Mouse (Mus musculus) kidney, postnatal 0 days (tissue): ENCODE data around the gene Hspb6. TPM values are rescaled to one million over a fixed set of nuclear protein-coding genes. Genes with fewer than 3 reads are reported as not detected.

Experiments
- ATAC-seq: fragments of 200-750 bp; cut with Nextera tagmentation; replicated peaks from 2 replicates; pipeline ENCODE4 v1.8.0; 2017; ENCODE audit warnings: low read depth, moderate number of reproducible peaks, moderate TSS enrichment, moderate library complexity; ENCODE audit not compliant: low FRiP score
- DNase-seq: peaks from one replicate; pipeline ENCODE4 v3.0.0-alpha.2; 2016; ENCODE audit warnings: low spot score
- H3K27ac ChIP-seq: fragments of 300-500 bp; sonication (generic); 2 replicates; pipeline ENCODE4 v1.5.1; 2014; ENCODE audit warnings: mild to moderate bottlenecking
- H3K27me3 ChIP-seq: fragments of 300-500 bp; sonication (generic); 2 replicates; pipeline ENCODE4 v1.6.1; 2014; ENCODE audit warnings: low read length, mixed read lengths; ENCODE audit not compliant: insufficient read depth
- H3K36me3 ChIP-seq: fragments of 300-500 bp; sonication (generic); 2 replicates; pipeline ENCODE4 v1.6.1; 2014; ENCODE audit warnings: low read length, mixed read lengths; ENCODE audit not compliant: insufficient read depth
- H3K4me1 ChIP-seq: fragments of 300-500 bp; sonication (generic); replicated peaks from 2 replicates; pipeline ENCODE4 v1.6.1; 2014; ENCODE audit warnings: antibody characterized with exemption, low read length, mixed read lengths; ENCODE audit not compliant: insufficient read depth
- H3K4me2 ChIP-seq: fragments of 300-500 bp; sonication (generic); 2 replicates; pipeline ENCODE4 v1.6.1; 2014; ENCODE audit warnings: mild to moderate bottlenecking, low read length, moderate library complexity, mixed read lengths
- H3K4me3 ChIP-seq: fragments of 300-500 bp; sonication (generic); replicated peaks from 2 replicates; pipeline ENCODE4 v1.5.1; 2014; ENCODE audit warnings: low read depth, low read length
- H3K9ac ChIP-seq: fragments of 300-500 bp; sonication (generic); 2 replicates; pipeline ENCODE4 v1.6.1; 2014; ENCODE audit warnings: low read depth, low read length
- H3K9me3 ChIP-seq: fragments of 300-500 bp; sonication (generic); replicated peaks from 2 replicates; pipeline ENCODE4 v1.6.1; 2016; ENCODE audit warnings: low read length, inconsistent platforms, mixed read lengths
- CTCF ChIP-seq: IDR thresholded peaks from 2 replicates; pipeline ENCODE4 v1.5.1; 2016; ENCODE audit warnings: antibody characterized with exemption, low read depth, mild to moderate bottlenecking, moderate library complexity
- WGBS: fragments of 180-500 bp; shearing (Covaris S2); extraction: QIAGEN DNeasy Blood & Tissue Kit; methylation state at CpG from one replicate; pipeline ENCODE4 v1.1.7; 2014; 5-methylcytosine and 5-hydroxymethylcytosine counted together
- polyA plus RNA-seq: library from polyadenylated mRNA; unstranded; fragments of >200 nt; fragmentation: Nextera tagmentation; extraction: Ambion mirVana; gene quantifications from 2 replicates; pipeline ENCODE4 v1.2.1, GENCODE M21; 2015

Hspb6 gene
- polyA plus RNA-seq, 1 experiment from 2014 or later, result 17.7 TPM

- no peaks in the 10 kb centered on the region for H3K27me3 ChIP-seq
- no peak overlapping the region for H3K4me3 ChIP-seq
- ATAC-seq (no peak), DNase-seq (no peak)
- no peak overlapping the region for H3K27ac ChIP-seq
- H3K36me3 ChIP-seq, result no peaks in the 10 kb centered on the region
- peaks cover 6% of the 10 kb centered on the region for H3K4me1 ChIP-seq
- H3K9ac ChIP-seq, result no peak overlapping the region
- no peaks in the 10 kb centered on the region for H3K9me3 ChIP-seq
- TF ChIP-seq CTCF, result peak; percentile 23; the same call in 1 of the 2 replicates
- no peak overlapping the region for H3K4me2 ChIP-seq
- 35% methylated on average over 5 of the region's 5 CpGs for WGBS
Measured at GRCm38 (mm10) chr7:30592772-30593423, 40.9 kb downstream of the Hspb6 start.

GRCm38 (mm10) chr7:30593579-30594509, 41.9 kb downstream of the Hspb6 start:
- ATAC-seq, result no peak

GRCm38 (mm10) chr7:30594510-30595024, 42.6 kb downstream of the Hspb6 start:
- 80% methylated on average over 3 of the region's 4 CpGs for WGBS
- Histone ChIP-seq H3K4me1 (peaks cover 6% of the 10 kb centered on the region), H3K36me3 (no peaks in the 10 kb centered on the region), H3K9ac (no peak overlapping the region), H3K4me3 (no peak overlapping the region), H3K27ac (no peak overlapping the region), H3K4me2 (no peak overlapping the region), H3K27me3 (no peaks in the 10 kb centered on the region), H3K9me3 (no peaks in the 10 kb centered on the region)
- no peak for TF ChIP-seq CTCF
- ATAC-seq (no peak), DNase-seq (no peak)

More at GRCm38 (mm10) chr7:30593579-30594509, 41.9 kb downstream of the Hspb6 start:
- Histone ChIP-seq H3K27ac (no peak overlapping the region), H3K4me2 (no peak overlapping the region), H3K36me3 (no peaks in the 10 kb centered on the region), H3K9ac (no peak overlapping the region), H3K4me3 (no peak overlapping the region), H3K9me3 (no peaks in the 10 kb centered on the region), H3K27me3 (no peaks in the 10 kb centered on the region), H3K4me1 (peaks cover 6% of the 10 kb centered on the region)
- WGBS, result 74% methylated on average over 10 of the region's 10 CpGs
- TF ChIP-seq CTCF, result no peak
- DNase-seq, result no peak

GRCm38 (mm10) chr7:30596093-30596492, 44.1 kb downstream of the Hspb6 start:
- ATAC-seq (no peak), DNase-seq (no peak)
- H3K4me2 ChIP-seq, result no peak overlapping the region
- H3K4me3 ChIP-seq, result no peak overlapping the region
- no peak overlapping the region for H3K27ac ChIP-seq
- H3K36me3 ChIP-seq, result no peaks in the 10 kb centered on the region
- H3K9me3 ChIP-seq, result no peaks in the 10 kb centered on the region
- H3K4me1 ChIP-seq, result no peaks in the 10 kb centered on the region
- no peak overlapping the region for H3K9ac ChIP-seq
- no peak for TF ChIP-seq CTCF
- WGBS, result 85% methylated on average over 5 of the region's 5 CpGs
- H3K27me3 ChIP-seq, result no peaks in the 10 kb centered on the region

- Histone ChIP-seq H3K4me1 (no peaks in the 10 kb centered on the region), H3K27me3 (no peaks in the 10 kb centered on the region), H3K36me3 (no peaks in the 10 kb centered on the region), H3K4me3 (no peak overlapping the region), H3K27ac (no peak overlapping the region), H3K4me2 (no peak overlapping the region), H3K9ac (no peak overlapping the region), H3K9me3 (no peaks in the 10 kb centered on the region)
- DNase-seq, result no peak
- ATAC-seq, result no peak
- 73% methylated on average over 5 of the region's 5 CpGs for WGBS
- TF ChIP-seq CTCF, result no peak
Measured at GRCm38 (mm10) chr7:30596811-30597210, 44.8 kb downstream of the Hspb6 start.

- Histone ChIP-seq H3K36me3 (no peaks in the 10 kb centered on the region), H3K4me3 (no peak within 1 kb of the TSS), H3K27ac (peak within 1 kb of the TSS; percentile 75), H3K4me2 (no peak within 1 kb of the TSS), H3K9ac (no peak within 1 kb of the TSS), H3K27me3 (no peaks in the 10 kb centered on the region), H3K4me1 (0 out of 2 replicates have a peak, but pooled peaks cover 5% of the 10 kb centered on the region), H3K9me3 (no peaks in the 10 kb centered on the region)
- DNase-seq (no peak), ATAC-seq (no peak)
- no peak for TF ChIP-seq CTCF
- WGBS, result 94% methylated on average over 12 of the region's 12 CpGs
Measured at GRCm38 (mm10) chr7:30598786-30599185, 46.8 kb downstream of the Hspb6 start, which contains the start of gene Zbtb32. Gene Zbtb32, minus strand, starts transcription at chr7:30598909.
